Mouse (Mus musculus) embryo, embryonic 9.5 days (tissue): ENCODE measurements around the gene Ctrc.
"Not testable (repeated sequence)": the region's sequence is repeated elsewhere in the genome, so short reads cannot be mapped to it uniquely, and the experiment has no call there.

Experiments
- DNase-seq: peaks from one replicate; pipeline ENCODE4 v3.0.0-alpha.2; 2017; ENCODE audit errors: extremely low spot score

Ctrc gene

DNA sequence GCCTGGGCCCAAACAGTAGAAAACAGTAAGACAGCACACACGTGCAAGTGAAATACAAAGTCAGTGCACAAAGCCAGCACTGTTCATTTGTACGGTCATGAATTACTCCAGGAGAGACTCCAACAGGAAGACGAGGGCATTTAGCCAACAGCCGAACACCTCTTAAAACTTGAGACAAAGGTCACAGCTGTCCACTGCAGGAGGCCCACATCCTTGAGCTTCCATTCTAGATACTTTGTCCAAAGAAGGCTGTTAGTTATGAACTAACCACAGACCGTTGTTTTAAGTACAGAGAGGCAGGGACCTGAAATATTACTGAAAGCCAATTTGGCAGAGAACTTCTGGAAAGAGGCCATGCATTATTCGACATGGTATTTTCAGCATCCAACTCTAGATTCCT lies 59.1 kb downstream of the Ctrc start:
- no peak for DNase-seq

DNA sequence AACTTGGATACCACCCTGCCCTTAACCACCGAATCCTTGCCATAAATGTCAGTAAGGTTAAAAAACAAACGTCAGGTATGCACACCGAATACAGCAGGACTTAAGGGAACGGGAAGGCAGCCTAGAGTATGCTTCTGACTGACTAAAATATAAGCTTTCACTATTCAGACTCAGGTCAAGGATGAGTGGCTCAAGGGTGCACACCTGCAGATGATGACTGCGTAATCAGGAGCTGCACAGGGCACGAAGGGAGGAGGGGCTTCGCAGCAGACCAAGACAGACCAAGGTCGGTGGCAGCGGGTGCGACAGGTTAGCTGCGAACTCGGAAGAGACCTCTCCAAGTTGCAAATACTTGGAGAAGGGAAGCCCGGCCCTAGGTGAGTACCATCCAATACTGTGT lies 60.0 kb downstream of the Ctrc start:
- DNase-seq: no peak

DNA sequence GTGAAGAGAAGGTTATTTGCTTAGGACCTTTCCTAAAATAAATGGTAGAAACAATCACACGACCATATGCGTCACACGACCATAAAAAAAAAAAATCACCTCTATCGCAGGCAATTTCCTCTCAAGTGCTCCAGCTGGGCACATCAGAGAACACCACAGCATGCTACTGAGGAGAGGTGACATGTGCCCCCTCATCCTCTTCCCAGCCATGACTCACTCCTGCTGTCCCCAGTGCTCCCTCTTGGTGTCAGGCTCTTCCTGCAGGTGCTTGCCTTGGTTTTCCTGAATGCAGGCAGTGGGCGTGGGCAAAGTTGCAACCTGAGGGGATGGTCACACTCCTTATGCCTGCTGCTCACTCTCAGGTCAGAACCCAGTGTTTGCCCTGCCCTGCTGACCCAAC lies 61.3 kb downstream of the Ctrc start:
- DNase-seq: no peak

DNA sequence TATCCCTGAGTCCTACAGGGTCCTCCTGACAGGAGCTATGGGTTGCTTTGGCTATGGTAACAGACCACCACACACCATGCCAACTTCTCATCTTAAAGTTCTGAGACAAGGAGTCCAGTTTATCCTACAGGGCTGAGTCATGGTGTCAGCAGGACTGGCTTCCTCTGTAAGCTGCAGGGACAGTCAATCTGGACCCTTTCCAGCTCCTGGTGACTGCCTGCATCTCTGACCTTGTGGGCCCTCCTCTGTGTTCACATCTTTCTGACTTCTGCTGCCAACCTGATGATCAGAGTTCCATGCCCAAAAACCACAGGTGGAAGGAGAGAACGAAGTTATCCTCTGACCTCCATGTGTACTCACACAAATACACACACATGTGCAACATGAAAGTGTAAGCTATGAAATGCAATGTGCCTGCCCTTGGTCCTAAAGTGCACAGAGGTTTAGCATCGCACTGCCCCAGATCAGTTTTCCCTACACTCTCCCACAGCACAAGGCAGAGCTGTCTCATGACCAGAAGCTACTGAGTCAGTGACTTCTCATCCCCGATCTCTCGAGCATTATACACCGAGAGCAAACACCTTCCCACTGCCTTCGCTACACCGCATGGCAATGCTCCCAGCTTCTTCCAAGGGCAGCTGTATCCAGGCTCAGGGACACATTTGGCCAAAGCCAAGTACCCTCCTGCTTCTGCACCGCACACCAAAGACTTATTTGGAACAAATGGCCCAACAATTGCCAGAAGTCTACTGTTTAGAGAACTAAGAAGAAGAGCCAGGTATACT lies 64.8 kb downstream of the Ctrc start:
- no peak for DNase-seq

DNA sequence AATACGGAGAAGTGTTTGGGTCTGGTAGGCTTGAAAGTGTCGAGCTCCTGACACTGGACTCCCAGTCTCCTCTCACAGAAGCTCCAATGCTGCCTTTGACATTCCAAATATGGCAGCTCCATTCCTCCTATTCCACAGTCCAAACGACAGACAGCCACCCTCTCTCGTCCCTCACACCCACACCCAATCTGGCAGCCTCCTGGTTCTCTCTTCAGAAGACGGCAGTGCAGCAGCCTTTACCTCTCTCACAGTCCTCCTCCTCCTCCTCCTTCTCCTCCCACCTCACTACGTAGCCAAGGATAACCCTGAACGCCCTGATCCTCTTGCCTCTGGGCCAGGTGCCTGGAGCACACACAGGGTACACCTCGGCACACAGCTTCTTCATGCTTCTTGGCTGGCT lies 66.3 kb downstream of the Ctrc start:
- no peak for DNase-seq

DNA sequence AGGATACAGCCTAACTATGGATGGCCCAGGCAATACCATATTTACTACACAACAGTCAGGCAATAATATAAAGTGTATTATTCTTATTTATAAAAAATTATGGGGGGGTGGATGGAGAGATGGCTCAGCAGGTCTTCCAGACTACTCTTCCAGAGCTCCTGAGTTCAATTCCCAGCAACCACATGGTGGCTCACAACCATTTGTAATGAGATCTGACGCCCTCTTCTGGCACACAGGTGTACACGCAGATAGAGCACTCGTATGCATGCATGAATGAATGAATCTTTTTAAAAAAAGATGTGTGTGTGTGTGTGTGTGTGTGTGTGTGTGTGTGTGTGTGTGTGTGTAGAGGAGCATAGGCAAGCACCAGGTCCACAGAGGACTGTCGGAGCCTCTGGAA lies 73.1 kb downstream of the Ctrc start:
- not testable (repeated sequence) for DNase-seq

DNA sequence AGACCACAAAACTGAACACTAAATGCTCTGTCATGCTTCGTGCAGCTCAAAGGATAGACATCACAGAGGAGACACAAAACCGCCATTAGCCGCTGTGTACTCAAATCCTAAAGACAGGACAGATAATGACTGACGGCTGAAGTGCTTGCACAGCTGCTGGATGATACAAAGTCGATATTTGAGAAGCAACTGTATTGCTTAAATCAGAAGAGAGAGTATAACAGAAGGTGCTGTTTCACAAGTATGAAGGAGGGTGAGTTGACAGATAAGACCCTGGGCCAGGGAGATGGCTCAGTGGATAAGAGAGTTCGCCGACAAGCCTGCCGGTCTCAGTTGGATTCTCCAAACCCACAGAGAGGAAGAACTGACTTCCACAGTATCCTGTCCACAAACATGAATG lies 74.3 kb downstream of the Ctrc start:
- no peak for DNase-seq

DNA sequence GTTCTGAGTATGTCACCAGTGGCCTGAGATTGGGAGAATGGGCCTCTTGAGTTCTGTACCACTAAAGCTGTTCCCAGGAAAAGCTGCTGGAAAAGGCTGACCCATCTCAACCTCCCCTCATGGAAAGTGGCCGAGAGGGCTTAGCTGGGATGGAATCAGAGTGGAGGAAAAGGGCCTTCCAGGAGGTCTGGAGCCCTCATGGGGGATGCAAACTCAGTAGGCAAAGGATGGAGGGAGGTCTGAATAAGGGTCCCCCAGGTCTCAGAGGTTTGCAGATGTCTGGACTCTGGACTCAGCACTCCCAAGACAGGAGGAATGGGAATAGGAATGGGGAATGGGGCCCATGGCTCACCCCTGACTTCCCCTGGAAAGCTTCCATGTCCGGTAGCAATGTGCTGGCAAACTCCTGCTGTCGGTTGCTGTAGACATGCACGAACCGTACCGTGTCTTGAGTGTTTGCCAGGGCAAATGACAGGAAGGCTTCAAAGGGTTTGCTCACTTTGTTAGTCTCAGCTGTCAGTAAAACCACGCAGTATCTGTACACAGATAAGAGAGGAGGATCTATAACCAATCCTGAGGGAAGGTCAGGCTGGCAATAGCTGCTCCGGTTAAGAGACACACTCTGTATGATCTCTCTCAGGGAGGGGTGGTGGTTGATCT lies 76.5 kb downstream of the Ctrc start:
- no peak for DNase-seq

DNA sequence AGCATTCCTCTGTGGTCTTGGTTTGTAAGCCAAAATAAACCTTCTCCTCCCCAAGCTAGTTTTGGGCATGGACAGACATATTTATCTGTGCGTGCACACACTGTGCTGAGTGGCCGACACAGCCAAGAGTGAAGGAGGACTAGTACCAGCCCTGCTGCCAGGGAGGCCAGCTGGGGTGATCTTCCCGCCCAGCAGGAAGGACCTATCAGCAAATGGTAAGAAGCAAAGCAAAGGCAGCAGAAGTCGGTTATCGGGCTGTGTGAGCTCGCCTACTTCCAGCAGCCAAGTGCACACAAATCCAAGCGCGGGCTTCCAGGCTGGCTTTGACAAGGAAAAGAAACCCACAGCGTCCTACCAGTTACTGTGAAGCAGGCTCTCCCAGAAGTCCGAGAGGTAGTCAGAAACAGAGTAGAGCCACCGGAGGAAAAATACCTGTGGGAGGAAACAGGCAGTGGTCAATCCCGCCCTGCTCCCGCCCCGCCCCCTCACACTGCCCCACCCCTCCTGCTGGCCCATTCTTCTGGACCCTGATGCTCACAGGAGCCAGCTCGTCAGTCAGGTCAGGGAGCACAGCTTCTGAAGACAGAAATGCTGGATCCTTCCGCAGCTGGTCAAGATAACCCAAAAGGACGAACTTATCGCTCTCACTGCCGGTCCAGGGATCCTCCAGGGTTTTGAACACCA lies 78.7 kb downstream of the Ctrc start:
- DNase-seq: no peak

DNA sequence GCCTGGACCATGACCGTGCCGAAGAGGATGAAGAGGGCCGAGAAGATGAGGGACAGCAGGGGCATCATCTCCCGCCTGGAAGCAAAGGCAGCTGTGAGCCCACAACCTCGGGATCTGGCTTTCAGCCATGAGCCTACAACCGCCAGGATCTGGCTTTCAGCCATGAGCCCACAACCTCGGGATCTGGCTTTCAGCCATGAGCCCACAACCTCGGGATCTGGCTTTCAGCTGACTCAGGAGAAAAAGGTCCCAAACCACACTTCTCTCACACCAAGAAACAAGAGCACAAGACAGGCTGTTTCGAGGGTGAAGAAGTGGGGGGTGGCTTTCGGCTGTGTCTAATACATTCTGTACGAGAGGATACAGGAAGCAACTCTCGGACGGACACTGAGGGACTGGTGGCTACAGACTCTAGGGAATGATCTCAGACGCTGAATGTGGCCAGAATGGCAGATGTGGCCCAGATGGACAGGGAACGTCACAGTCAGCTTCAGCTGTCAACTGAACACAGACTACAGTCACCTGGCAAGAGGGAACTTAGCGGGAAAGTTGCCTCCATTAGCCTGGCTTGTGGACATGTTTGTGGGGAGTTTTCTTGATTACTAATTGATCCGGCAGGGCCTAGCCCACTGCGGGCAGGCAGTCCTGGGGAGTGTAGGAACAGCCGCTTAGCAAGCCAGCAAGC lies 79.3 kb downstream of the Ctrc start:
- no peak for DNase-seq

DNA sequence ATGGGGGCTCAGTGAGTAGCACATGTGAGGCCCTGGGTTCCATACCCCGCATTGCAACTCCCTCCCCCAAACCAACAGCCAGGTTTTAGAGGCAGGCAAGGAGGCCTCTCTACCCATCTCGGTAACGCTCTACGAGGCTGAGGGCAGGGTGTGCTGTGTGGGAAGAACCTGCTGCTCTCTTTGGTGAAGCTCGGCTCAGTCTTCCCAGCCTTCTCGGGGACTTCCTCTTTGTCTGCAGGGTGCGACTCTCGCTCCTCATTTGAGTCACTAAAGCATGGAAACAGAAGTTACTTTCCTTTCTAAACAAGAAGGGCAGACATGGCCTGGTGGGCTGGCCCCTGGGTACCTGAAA lies 79.9 kb downstream of the Ctrc start:
- no peak for DNase-seq

DNA sequence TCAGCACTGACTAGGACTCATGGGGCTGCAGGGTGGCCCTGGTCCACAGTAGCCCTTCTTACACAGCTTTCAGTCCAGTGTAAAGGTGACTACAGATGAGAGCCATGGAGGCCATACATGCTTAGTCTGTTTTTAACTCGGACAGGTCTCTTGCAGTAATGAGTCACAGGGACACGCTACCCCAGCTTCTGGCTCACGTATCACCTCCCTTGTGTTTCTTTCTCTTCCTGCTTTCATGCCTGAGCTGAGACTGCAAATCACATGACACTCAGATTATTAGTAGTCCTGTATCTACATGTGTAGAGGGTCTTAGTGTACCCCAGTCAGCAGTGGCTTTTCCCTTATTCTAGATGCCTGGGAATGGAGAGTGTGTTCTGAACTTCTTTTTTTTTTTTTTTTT lies 81.2 kb downstream of the Ctrc start:
- DNase-seq: no peak
